Mouse (Mus musculus): ENCODE data around the gene Efcab5. TPM values are rescaled to one million over a fixed set of nuclear protein-coding genes. Genes with fewer than 3 reads are reported as not detected.
"Not testable (repeated sequence)": the region's sequence is repeated elsewhere in the genome, so short reads cannot be mapped to it uniquely, and the experiment has no call there.

The Efcab5 gene
- total RNA-seq, 2 experiments from 2014 or later, result 3.7 to 4.2 TPM

- Histone ChIP-seq H3K4me3 (no peak overlapping the region), H3K27ac (no peak overlapping the region)
- intact Hi-C loops (cut with DNase I), result no loop called here
- no peak for DNase-seq (ENCODE audit: extremely low spot score in 1 of 2, low spot score in 2 of 2)
- TF ChIP-seq CTCF (IDR thresholded peaks at IDR 0.05), result no peak
Measured at GRCm38 (mm10) chr11:77089162-77089561, 99.6 kb downstream of the Efcab5 start.

- DNase-seq (ENCODE audit: extremely low spot score in 1 of 2, low spot score in 2 of 2), result no peak
- intact Hi-C loops (cut with DNase I), result no loop called here
- TF ChIP-seq CTCF (IDR thresholded peaks at IDR 0.05), result no peak
- Histone ChIP-seq H3K4me3 (no peak overlapping the region), H3K27ac (no peak overlapping the region)
Measured at GRCm38 (mm10) chr11:77087004-77087403, 101.8 kb downstream of the Efcab5 start.

- TF ChIP-seq CTCF (IDR thresholded peaks at IDR 0.05), result no peak
- intact Hi-C loops (cut with DNase I), result no loop called here
- no peak overlapping the region for H3K4me3 ChIP-seq
- no peak for DNase-seq (ENCODE audit: extremely low spot score in 1 of 2, low spot score in 2 of 2)
- H3K27ac ChIP-seq, result no peak overlapping the region
Measured at GRCm38 (mm10) chr11:77084001-77084682, 104.6 kb downstream of the Efcab5 start.

GRCm38 (mm10) chr11:77079361-77079760 is 109.4 kb downstream of the Efcab5 start:
- H3K27ac ChIP-seq, result no peak overlapping the region
- intact Hi-C loops (cut with DNase I), result no loop called here
- H3K4me3 ChIP-seq, result no peak overlapping the region
- TF ChIP-seq CTCF (IDR thresholded peaks at IDR 0.05), result no peak
- DNase-seq (ENCODE audit: extremely low spot score in 1 of 2, low spot score in 2 of 2), result no peak

GRCm38 (mm10) chr11:77078273-77079134 is 110.3 kb downstream of the Efcab5 start, which contains the start of gene Nsrp1:
Gene Nsrp1 (minus strand): TSS chr11:77078435.
- H3K27ac ChIP-seq, result peak within 1 kb of the TSS; percentile 91
- TF ChIP-seq CTCF (IDR thresholded peaks at IDR 0.05), result no peak
- peak; percentile 91 to 92 for DNase-seq (ENCODE audit: extremely low spot score in 1 of 2, low spot score in 2 of 2)
- intact Hi-C loops (cut with DNase I), result no loop called here
- H3K4me3 ChIP-seq, result peak within 1 kb of the TSS; percentile 95

- peak overlapping the region; percentile 91 for H3K27ac ChIP-seq
- DNase-seq (ENCODE audit: extremely low spot score in 1 of 2, low spot score in 2 of 2), result peak in 1 of 2 experiments; percentile 18
- H3K4me3 ChIP-seq, result peak overlapping the region; percentile 95
- no peak for TF ChIP-seq CTCF (IDR thresholded peaks at IDR 0.05)
- intact Hi-C loops (cut with DNase I), result no loop called here
Measured at GRCm38 (mm10) chr11:77077792-77078191, 111.0 kb downstream of the Efcab5 start.

GRCm38 (mm10) chr11:77077331-77077730 is 111.4 kb downstream of the Efcab5 start:
- H3K27ac ChIP-seq; DNase-seq (ENCODE audit: extremely low spot score in 1 of 2, low spot score in 2 of 2); intact Hi-C loops (cut with DNase I): not testable (repeated sequence)
- peak overlapping the region; percentile 95 for H3K4me3 ChIP-seq

GRCm38 (mm10) chr11:77070721-77071120 is 118.0 kb downstream of the Efcab5 start:
- intact Hi-C loops (cut with DNase I), result loop anchor here (5.0 kb wide), 1 partner anchor 73 kb away; the partner anchor contains the start of gene Slc6a4

GRCm38 (mm10) chr11:77068825-77069224 is 119.9 kb downstream of the Efcab5 start:
- intact Hi-C loops (cut with DNase I), result no loop called here
- H3K27ac ChIP-seq, result no peak overlapping the region
- no peak for DNase-seq (ENCODE audit: extremely low spot score in 1 of 2, low spot score in 2 of 2)
- no peak for TF ChIP-seq CTCF (IDR thresholded peaks at IDR 0.05)
- H3K4me3 ChIP-seq, result no peak overlapping the region

More at GRCm38 (mm10) chr11:77070721-77071120, 118.0 kb downstream of the Efcab5 start:
- peak in 1 of 2 experiments; percentile 13 for DNase-seq (ENCODE audit: extremely low spot score in 1 of 2, low spot score in 2 of 2)
- peak; percentile 50 for TF ChIP-seq CTCF (IDR thresholded peaks at IDR 0.05)
- no peak overlapping the region for H3K27ac ChIP-seq
- no peak overlapping the region for H3K4me3 ChIP-seq

GRCm38 (mm10) chr11:77063406-77063805 is 125.4 kb downstream of the Efcab5 start:
- TF ChIP-seq CTCF (IDR thresholded peaks at IDR 0.05), result no peak
- intact Hi-C loops (cut with DNase I), result no loop called here
- Histone ChIP-seq H3K4me3 (no peak overlapping the region), H3K27ac (no peak overlapping the region)
- no peak for DNase-seq (ENCODE audit: extremely low spot score in 1 of 2, low spot score in 2 of 2)

- TF ChIP-seq CTCF (IDR thresholded peaks at IDR 0.05), result no peak
- Histone ChIP-seq H3K4me3 (no peak overlapping the region), H3K27ac (no peak overlapping the region)
- DNase-seq (ENCODE audit: extremely low spot score in 1 of 2, low spot score in 2 of 2), result no peak
- intact Hi-C loops (cut with DNase I), result no loop called here
Measured at GRCm38 (mm10) chr11:77061951-77062350, 126.8 kb downstream of the Efcab5 start.

GRCm38 (mm10) chr11:77042816-77043215 is 146.0 kb downstream of the Efcab5 start:
- no peak overlapping the region for H3K4me3 ChIP-seq
- no peak for TF ChIP-seq CTCF (IDR thresholded peaks at IDR 0.05)
- no peak overlapping the region for H3K27ac ChIP-seq
- no peak for DNase-seq (ENCODE audit: extremely low spot score in 1 of 2, low spot score in 2 of 2)
- intact Hi-C loops (cut with DNase I), result no loop called here

Data from left cerebral cortex, adult 2 months (tissue).